Mouse (Mus musculus) MEL (cell line): ENCODE measurements around the gene Trim37. TPM values are rescaled to one million over a fixed set of nuclear protein-coding genes. Genes with fewer than 3 reads are reported as not detected.

Experiments used
- DNase-seq: peaks from one replicate; pipeline ENCODE4 v3.0.0; 2011; ENCODE audit warnings: low read depth, low spot score
- H3K27ac ChIP-seq: 2 replicates; pipeline ENCODE4 v1.5.1; 2012; ENCODE audit warnings: low read depth, mild to moderate bottlenecking, control low read depth, low read length, moderate library complexity; ENCODE audit not compliant: control insufficient read depth
- H3K27me3 ChIP-seq, 2 experiments: fragments of 150-350 bp in 1 of 2; sonication (generic) in 1 of 2; 2 replicates each; pipeline ENCODE4 v1.6.1; 2012; ENCODE audit warnings: low read length in 2 of 2, mild to moderate bottlenecking in 2 of 2, improper control_type of control experiment in 1 of 2, moderate library complexity in 1 of 2; ENCODE audit not compliant: insufficient read depth in 2 of 2, control insufficient read depth in 1 of 2
- H3K36me3 ChIP-seq, 2 experiments: 2 replicates each; pipeline ENCODE4 v1.6.1; 2012 to 2014; ENCODE audit warnings: low read length in 2 of 2, improper control_type of control experiment in 1 of 2, inconsistent platforms in 1 of 2, mild to moderate bottlenecking in 1 of 2; ENCODE audit not compliant: insufficient read depth in 2 of 2, control insufficient read depth in 1 of 2
- H3K4me1 ChIP-seq, 2 experiments: fragments of 150-350 bp in 1 of 2; sonication (generic) in 1 of 2; 2 replicates each; pipeline ENCODE4 v1.6.1; 2012; ENCODE audit warnings: low read length in 2 of 2, improper control_type of control experiment in 1 of 2, mild to moderate bottlenecking in 1 of 2; ENCODE audit not compliant: insufficient read depth in 2 of 2, control insufficient read depth in 1 of 2
- H3K4me3 ChIP-seq, 2 experiments: fragments of 150-350 bp in 1 of 2; sonication (generic) in 1 of 2; 2 replicates each; pipeline ENCODE4 v1.5.1; 2012; ENCODE audit warnings: low read depth in 2 of 2, low read length in 2 of 2, mild to moderate bottlenecking in 2 of 2, moderate library complexity in 2 of 2, control low read depth in 1 of 2, improper control_type of control experiment in 1 of 2; ENCODE audit not compliant: control insufficient read depth in 1 of 2, insufficient read depth in 1 of 2
- H3K79me2 ChIP-seq: 2 replicates; pipeline ENCODE4 v1.6.1; 2012; ENCODE audit warnings: mild to moderate bottlenecking, low read length, moderate library complexity; ENCODE audit not compliant: control insufficient read depth, poor library complexity, insufficient read depth
- H3K9ac ChIP-seq: 2 replicates; pipeline ENCODE4 v1.6.1; 2012; ENCODE audit warnings: low read depth, mild to moderate bottlenecking, control low read depth, low read length, moderate library complexity; ENCODE audit not compliant: control insufficient read depth, poor library complexity, severe bottlenecking
- H3K9me3 ChIP-seq: fragments of 150-350 bp; sonication (generic); replicated peaks from 2 replicates; pipeline ENCODE4 v1.6.1; 2012; ENCODE audit warnings: mild to moderate bottlenecking, low read length, improper control_type of control experiment, moderate library complexity; ENCODE audit not compliant: insufficient read depth
- BHLHE40 ChIP-seq: IDR thresholded peaks from 2 replicates; pipeline ENCODE4 v1.6.1; 2012; ENCODE audit warnings: low read depth, mild to moderate bottlenecking, inconsistent platforms, low read length, improper control_type of control experiment, borderline replicate concordance
- GABPA ChIP-seq: IDR thresholded peaks from 2 replicates; pipeline ENCODE4 v1.6.1; 2012; ENCODE audit warnings: low read depth, mild to moderate bottlenecking, inconsistent platforms, low read length, improper control_type of control experiment, moderate library complexity
- HCFC1 ChIP-seq: IDR thresholded peaks from 2 replicates; pipeline ENCODE4 v1.6.1; 2012; ENCODE audit warnings: low read depth, mild to moderate bottlenecking, inconsistent platforms, low read length, improper control_type of control experiment, moderate library complexity
- MAFK ChIP-seq: IDR thresholded peaks from 2 replicates; pipeline ENCODE4 v1.6.1; 2011; ENCODE audit warnings: low read depth, mild to moderate bottlenecking, low read length, improper control_type of control experiment, borderline replicate concordance
- MXI1 ChIP-seq: IDR thresholded peaks from 2 replicates; pipeline ENCODE4 v1.6.1; 2011; ENCODE audit warnings: mild to moderate bottlenecking, low read depth, low read length, improper control_type of control experiment
- MYC ChIP-seq: IDR thresholded peaks from 2 replicates; pipeline ENCODE4 v1.6.1; 2011; ENCODE audit warnings: low read depth, mild to moderate bottlenecking, low read length, improper control_type of control experiment, moderate library complexity
- NELFE ChIP-seq: IDR thresholded peaks from 2 replicates; pipeline ENCODE4 v1.6.1; 2011; ENCODE audit warnings: low read depth, low read length, improper control_type of control experiment
- NRF1 ChIP-seq: IDR thresholded peaks from 2 replicates; pipeline ENCODE4 v1.6.1; 2014; ENCODE audit warnings: low read depth, mild to moderate bottlenecking, inconsistent platforms, low read length, improper control_type of control experiment, moderate library complexity; ENCODE audit not compliant: poor library complexity, insufficient read depth, severe bottlenecking
- POLR2AphosphoS2 ChIP-seq: IDR thresholded peaks from 2 replicates; pipeline ENCODE4 v1.6.1; 2011; ENCODE audit warnings: low read length, improper control_type of control experiment
- POLR2AphosphoS5 ChIP-seq: IDR thresholded peaks from 2 replicates; pipeline ENCODE4 v1.6.1; 2012; ENCODE audit warnings: low read depth, borderline replicate concordance, mild to moderate bottlenecking, inconsistent platforms, low read length, moderate library complexity, mixed read lengths
- SIN3A ChIP-seq: IDR thresholded peaks from 2 replicates; pipeline ENCODE4 v1.6.1; 2012; ENCODE audit warnings: low read length, improper control_type of control experiment, inconsistent platforms
- USF1 ChIP-seq: IDR thresholded peaks from 2 replicates; pipeline ENCODE4 v1.6.1; 2014; ENCODE audit warnings: low read depth, mild to moderate bottlenecking, inconsistent platforms, low read length, improper control_type of control experiment, moderate library complexity
- ZC3H11A ChIP-seq: IDR thresholded peaks from 2 replicates; pipeline ENCODE4 v1.6.1; 2012; ENCODE audit warnings: low read depth, mild to moderate bottlenecking, inconsistent platforms, low read length, improper control_type of control experiment
- ZNF384 ChIP-seq: IDR thresholded peaks from 2 replicates; pipeline ENCODE4 v1.6.1; 2012; ENCODE audit warnings: low read depth, mild to moderate bottlenecking, inconsistent platforms, low read length, improper control_type of control experiment
- polyA plus RNA-seq, 2 experiments: library from polyadenylated mRNA; stranded (reverse) in 1 of 2; unstranded in 1 of 2; fragments of >175 nt in 1 of 2; fragments of >200 nt in 1 of 2; gene quantifications; 2 replicates each; pipeline versions ENCODE4 v1.2.1 to v1.2.4; 2012; ENCODE audit warnings: low replicate concordance in 2 of 2, low read depth in 1 of 2; ENCODE audit not compliant: insufficient read length in 2 of 2, insufficient read depth in 1 of 2, missing spikeins in 1 of 2
- total RNA-seq: library from RNA; depleted of rRNA; stranded (reverse); fragments of 300-350 nt; gene quantifications from 2 replicates; pipeline ENCODE4 v1.2.3, GENCODE M21; 2012

The Trim37 gene
- total and polyA plus RNA-seq, 3 experiments, result 39.3 to 52.1 TPM; not detected in 1

- no peak for DNase-seq
- no peaks in the 10 kb centered on the region for H3K4me1 ChIP-seq
- no peaks in the 10 kb centered on the region for H3K27me3 ChIP-seq
- H3K27ac ChIP-seq, result no peak overlapping the region
- H3K4me3 ChIP-seq, result no peak overlapping the region
- TF ChIP-seq USF1 (no peak), ZC3H11A (no peak), SIN3A (no peak), NELFE (no peak), MYC (no peak)
- H3K36me3 ChIP-seq, result no peaks in the 10 kb centered on the region; a peak in 1 of 4 replicates
- H3K9ac ChIP-seq, result no peak overlapping the region
- no peaks in the 10 kb centered on the region for H3K9me3 ChIP-seq
- no peaks in the 10 kb centered on the region for H3K79me2 ChIP-seq
Measured at GRCm38 (mm10) chr11:87233377-87233776, 106.5 kb downstream of the Trim37 start.

- Histone ChIP-seq H3K27ac (no peak overlapping the region), H3K4me3 (no peak overlapping the region), H3K36me3 (no peaks in the 10 kb centered on the region; a peak in 1 of 4 replicates), H3K9ac (no peak overlapping the region), H3K27me3 (no peaks in the 10 kb centered on the region), H3K9me3 (no peaks in the 10 kb centered on the region), H3K79me2 (no peaks in the 10 kb centered on the region), H3K4me1 (no peaks in the 10 kb centered on the region)
- no peak for TF ChIP-seq NRF1
- no peak for TF ChIP-seq HCFC1
- TF ChIP-seq MXI1, result no peak
- no peak for TF ChIP-seq ZNF384
- TF ChIP-seq MAFK, result no peak
- no peak for TF ChIP-seq POLR2AphosphoS2
- TF ChIP-seq GABPA, result no peak
- no peak for TF ChIP-seq BHLHE40
- DNase-seq, result no peak
Measured at GRCm38 (mm10) chr11:87234743-87235485, 108.0 kb downstream of the Trim37 start.

GRCm38 (mm10) chr11:87235486-87235872 is 108.6 kb downstream of the Trim37 start:
- H3K9me3 ChIP-seq, result no peaks in the 10 kb centered on the region
- no peaks in the 10 kb centered on the region for H3K27me3 ChIP-seq
- no peaks in the 10 kb centered on the region for H3K79me2 ChIP-seq
- TF ChIP-seq POLR2AphosphoS5, result no peak
- TF ChIP-seq ZC3H11A, result no peak
- TF ChIP-seq GABPA, result no peak
- no peaks in the 10 kb centered on the region; a peak in 1 of 4 replicates for H3K36me3 ChIP-seq
- no peaks in the 10 kb centered on the region for H3K4me1 ChIP-seq
- no peak overlapping the region for H3K27ac ChIP-seq
- no peak overlapping the region for H3K4me3 ChIP-seq
- H3K9ac ChIP-seq, result no peak overlapping the region
- no peak for DNase-seq
